Mouse (Mus musculus): ENCODE measurements around the gene Pxdn. TPM values are rescaled to one million over a fixed set of nuclear protein-coding genes. Genes with fewer than 3 reads are reported as not detected.
A peak's percentile ranks its signal among the peaks of the same experiment; 100 is the strongest.

Pxdn gene
- polyA plus RNA-seq (2014; fragmentation: Nextera tagmentation; extraction: Ambion mirVana), result 83.7 and 115 TPM in 2 replicates

DNA sequence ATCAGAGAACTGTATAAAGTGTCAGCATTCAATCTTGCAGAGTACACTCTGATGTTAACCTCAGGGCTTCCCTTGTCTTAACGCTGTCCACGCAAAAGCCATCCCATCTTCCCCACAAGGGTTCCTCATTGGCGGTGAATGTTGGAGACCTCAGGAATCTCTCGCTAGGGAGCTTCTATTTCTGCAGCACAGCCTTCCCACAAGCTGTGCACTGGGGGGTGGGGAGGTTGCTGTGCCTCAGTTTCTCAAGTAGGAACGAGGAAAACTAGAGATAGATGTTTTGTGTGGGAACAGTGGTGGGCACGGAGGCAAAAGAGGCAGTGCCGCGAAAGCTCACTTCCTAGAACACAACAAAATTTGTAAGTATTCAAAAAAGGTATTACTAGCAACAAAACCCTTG lies at the start of gene Pxdn:
TSS of gene Pxdn (plus strand) at position 301 of the 400 bp plus-strand sequence.
- Histone ChIP-seq H3K4me1 (ENCODE audit: control insufficient read depth, insufficient read depth, low read length) (peaks cover 33% of the 10 kb centered on the region), H3K4me2 (peak within 1 kb of the TSS; percentile 81), H3K27me3 (ENCODE audit: control insufficient read depth, insufficient read depth, low read length) (0 out of 2 replicates have a peak, but pooled peaks cover 2% of the 10 kb centered on the region), H3K36me3 (ENCODE audit: control insufficient read depth, insufficient read depth, low read length) (no peaks in the 10 kb centered on the region), H3K9me3 (replicated peaks; ENCODE audit: control insufficient read depth, low read length) (no peaks in the 10 kb centered on the region), H3K4me3 (ENCODE audit: low read depth, low read length) (peak within 1 kb of the TSS; percentile 67), H3K9ac (ENCODE audit: low read depth, low read length) (peak within 1 kb of the TSS; percentile 81), H3K27ac (ENCODE audit: low read depth, low read length) (peak within 1 kb of the TSS; percentile 78)
- no peak for ATAC-seq (replicated peaks; ENCODE audit: insufficient number of reproducible peaks, low FRiP score, low TSS enrichment)
- 33% methylated on average over 8 of the region's 8 CpGs for WGBS (ENCODE audit: insufficient replicate concordance)

DNA sequence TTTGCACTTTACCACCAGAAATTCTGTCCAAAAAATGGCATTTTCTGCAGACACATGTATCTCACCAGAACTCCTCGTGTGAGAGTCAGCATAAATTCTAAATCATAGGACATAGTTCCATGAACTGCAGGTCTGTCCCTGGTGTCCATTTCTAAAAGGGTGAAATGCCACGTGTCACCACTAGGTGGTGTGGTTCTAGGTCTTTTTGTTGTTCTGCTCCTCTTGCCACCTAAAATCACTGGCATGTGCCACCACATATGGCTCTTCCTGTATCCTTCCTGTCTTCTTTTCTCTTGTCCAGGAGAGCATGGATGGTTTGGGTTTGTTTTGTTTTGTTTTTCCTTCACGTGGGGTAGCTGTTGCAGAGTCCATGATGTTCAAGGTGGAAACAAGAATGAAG lies 42.7 kb upstream of the Pxdn start:
- Histone ChIP-seq H3K9me3 (replicated peaks; ENCODE audit: control insufficient read depth, low read length) (no peaks in the 10 kb centered on the region), H3K36me3 (ENCODE audit: control insufficient read depth, insufficient read depth, low read length) (no peaks in the 10 kb centered on the region), H3K9ac (ENCODE audit: low read depth, low read length) (no peak overlapping the region), H3K27me3 (ENCODE audit: control insufficient read depth, insufficient read depth, low read length) (no peaks in the 10 kb centered on the region), H3K4me3 (ENCODE audit: low read depth, low read length) (no peak overlapping the region), H3K27ac (ENCODE audit: low read depth, low read length) (no peak overlapping the region), H3K4me2 (no peak overlapping the region), H3K4me1 (ENCODE audit: control insufficient read depth, insufficient read depth, low read length) (no peaks in the 10 kb centered on the region)
- ATAC-seq (replicated peaks; ENCODE audit: insufficient number of reproducible peaks, low FRiP score, low TSS enrichment), result no peak
- 14% methylated on average over 3 of the region's 3 CpGs for WGBS (ENCODE audit: insufficient replicate concordance)

DNA sequence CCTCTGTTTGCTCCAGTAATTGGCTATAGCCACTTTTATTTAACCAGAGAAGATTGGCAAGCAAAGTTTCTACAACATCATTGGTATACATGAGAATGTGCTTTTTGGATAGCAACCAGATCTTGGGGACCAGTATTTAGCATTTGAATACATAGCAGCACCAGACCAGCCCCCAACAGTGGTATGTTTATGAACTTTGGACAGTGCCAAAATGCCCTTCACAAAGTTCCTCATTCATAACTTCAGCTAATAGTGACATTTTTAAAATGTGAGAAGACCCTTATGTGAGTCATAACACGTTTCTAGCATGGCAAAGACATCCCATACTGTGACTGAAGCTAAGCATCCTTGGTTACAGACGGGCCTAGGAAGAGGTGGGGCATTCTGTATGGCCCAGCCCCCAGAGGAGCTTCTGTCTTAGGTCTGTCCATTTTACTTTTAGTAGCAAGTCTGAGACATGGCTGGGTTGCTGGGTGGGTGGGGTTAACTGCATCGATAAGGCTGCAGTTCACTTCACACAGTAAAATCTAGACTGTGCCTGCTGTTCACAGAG lies 39.8 kb upstream of the Pxdn start:
- Histone ChIP-seq H3K9ac (ENCODE audit: low read depth, low read length) (no peak overlapping the region), H3K36me3 (ENCODE audit: control insufficient read depth, insufficient read depth, low read length) (no peaks in the 10 kb centered on the region), H3K4me1 (ENCODE audit: control insufficient read depth, insufficient read depth, low read length) (no peaks in the 10 kb centered on the region), H3K4me3 (ENCODE audit: low read depth, low read length) (no peak overlapping the region), H3K27ac (ENCODE audit: low read depth, low read length) (no peak overlapping the region), H3K27me3 (ENCODE audit: control insufficient read depth, insufficient read depth, low read length) (no peaks in the 10 kb centered on the region), H3K9me3 (replicated peaks; ENCODE audit: control insufficient read depth, low read length) (no peaks in the 10 kb centered on the region), H3K4me2 (no peak overlapping the region)
- WGBS (ENCODE audit: insufficient replicate concordance), result 83% methylated on average over 3 of the region's 3 CpGs
- no peak for ATAC-seq (replicated peaks; ENCODE audit: insufficient number of reproducible peaks, low FRiP score, low TSS enrichment)

DNA sequence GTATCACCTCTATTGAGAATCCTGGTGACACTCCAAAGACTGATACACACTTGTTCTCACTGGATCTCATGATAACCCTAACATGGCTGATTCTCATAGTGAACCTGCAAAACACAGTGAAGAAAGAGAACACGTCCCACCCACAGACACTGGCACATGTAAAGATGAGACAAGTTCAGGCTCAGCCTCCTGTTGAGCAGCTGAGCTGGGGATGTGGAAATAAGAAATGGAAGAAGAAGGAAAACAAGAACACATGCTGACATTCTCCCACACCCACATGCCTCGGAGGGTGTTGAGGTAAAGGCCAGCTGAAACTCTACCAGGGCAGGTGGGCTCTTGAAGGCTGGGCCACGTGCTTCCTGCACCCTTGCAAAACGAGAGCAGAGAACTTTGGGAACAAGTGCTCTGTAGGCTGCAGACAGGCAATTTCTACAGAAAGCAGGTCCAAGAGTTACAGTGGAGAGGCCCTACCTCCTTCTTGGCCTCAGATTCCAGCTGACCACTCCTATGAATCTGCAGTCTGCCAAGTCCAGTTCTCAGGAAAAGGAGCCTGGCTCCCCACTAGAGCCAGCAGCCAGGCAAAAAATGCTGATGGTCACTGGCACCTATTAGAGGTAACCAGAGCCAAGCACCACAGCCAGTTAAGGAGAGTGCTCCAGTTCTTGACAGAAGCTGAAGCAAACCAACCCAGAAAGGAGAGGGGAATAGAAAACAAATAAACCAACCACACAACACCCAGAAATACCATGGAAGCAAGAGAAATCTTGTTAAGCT lies 33.1 kb upstream of the Pxdn start:
- Histone ChIP-seq H3K27me3 (ENCODE audit: control insufficient read depth, insufficient read depth, low read length) (no peaks in the 10 kb centered on the region), H3K4me3 (ENCODE audit: low read depth, low read length) (no peak overlapping the region), H3K9ac (ENCODE audit: low read depth, low read length) (no peak overlapping the region), H3K9me3 (replicated peaks; ENCODE audit: control insufficient read depth, low read length) (no peaks in the 10 kb centered on the region), H3K4me1 (ENCODE audit: control insufficient read depth, insufficient read depth, low read length) (no peaks in the 10 kb centered on the region), H3K36me3 (ENCODE audit: control insufficient read depth, insufficient read depth, low read length) (no peaks in the 10 kb centered on the region), H3K4me2 (no peak overlapping the region), H3K27ac (ENCODE audit: low read depth, low read length) (no peak overlapping the region)
- WGBS (ENCODE audit: insufficient replicate concordance), result 68% methylated on average over 4 of the region's 4 CpGs
- ATAC-seq (replicated peaks; ENCODE audit: insufficient number of reproducible peaks, low FRiP score, low TSS enrichment), result no peak

DNA sequence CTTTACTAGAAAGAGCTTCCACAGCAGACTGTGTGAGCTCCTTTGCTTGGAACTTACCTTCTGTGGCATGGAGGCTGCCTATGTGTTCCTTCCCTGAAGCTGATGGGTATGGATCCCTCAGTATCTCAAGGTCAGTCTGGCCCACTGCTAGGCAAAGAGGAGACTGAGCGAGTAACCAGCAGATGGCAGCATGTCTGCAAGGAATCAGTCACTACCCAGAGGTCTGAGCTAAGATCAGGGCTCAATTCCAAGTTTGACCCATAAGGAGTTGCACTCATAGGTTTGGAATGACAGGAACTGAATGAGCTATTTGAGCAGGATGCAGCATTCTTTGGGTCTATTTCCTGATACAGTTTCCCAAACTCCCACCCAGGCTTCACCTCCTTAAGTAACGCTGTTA lies 30.4 kb upstream of the Pxdn start:
- Histone ChIP-seq H3K4me2 (no peak overlapping the region), H3K36me3 (ENCODE audit: control insufficient read depth, insufficient read depth, low read length) (no peaks in the 10 kb centered on the region), H3K9me3 (replicated peaks; ENCODE audit: control insufficient read depth, low read length) (no peaks in the 10 kb centered on the region), H3K4me3 (ENCODE audit: low read depth, low read length) (no peak overlapping the region), H3K27me3 (ENCODE audit: control insufficient read depth, insufficient read depth, low read length) (no peaks in the 10 kb centered on the region), H3K27ac (ENCODE audit: low read depth, low read length) (no peak overlapping the region), H3K4me1 (ENCODE audit: control insufficient read depth, insufficient read depth, low read length) (no peaks in the 10 kb centered on the region), H3K9ac (ENCODE audit: low read depth, low read length) (no peak overlapping the region)
- 34% methylated on average over 2 of the region's 2 CpGs for WGBS (ENCODE audit: insufficient replicate concordance)
- no peak; the same call in 1 of the 2 replicates for ATAC-seq (replicated peaks; ENCODE audit: insufficient number of reproducible peaks, low FRiP score, low TSS enrichment)

DNA sequence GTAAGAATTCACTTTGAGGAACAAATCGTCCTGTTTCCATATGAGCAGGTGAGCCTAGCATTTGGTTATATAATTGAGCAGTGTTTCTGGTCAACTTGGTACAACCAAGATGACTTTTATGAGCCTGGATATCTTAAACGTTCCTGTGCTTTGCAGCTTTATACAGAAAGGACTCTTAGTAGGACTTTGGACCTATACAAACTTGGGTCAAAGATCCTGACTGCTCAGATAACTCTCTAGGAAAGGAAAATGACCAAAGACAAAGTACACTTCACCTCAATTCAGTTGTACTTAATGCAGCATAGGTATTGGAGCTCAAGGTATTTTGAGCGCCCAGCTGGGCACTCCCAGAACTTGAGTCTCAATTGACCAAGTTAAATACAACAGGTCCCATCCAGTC lies 21.3 kb upstream of the Pxdn start:
- no peaks in the 10 kb centered on the region for H3K36me3 ChIP-seq (ENCODE audit: control insufficient read depth, insufficient read depth, low read length)
- H3K27ac ChIP-seq (ENCODE audit: low read depth, low read length), result no peak overlapping the region
- ATAC-seq (replicated peaks; ENCODE audit: insufficient number of reproducible peaks, low FRiP score, low TSS enrichment), result no peak
- no peaks in the 10 kb centered on the region for H3K4me1 ChIP-seq (ENCODE audit: control insufficient read depth, insufficient read depth, low read length)
- no peak overlapping the region for H3K4me2 ChIP-seq
- no peak overlapping the region for H3K4me3 ChIP-seq (ENCODE audit: low read depth, low read length)
- no peaks in the 10 kb centered on the region for H3K27me3 ChIP-seq (ENCODE audit: control insufficient read depth, insufficient read depth, low read length)
- WGBS (ENCODE audit: insufficient replicate concordance), result 75% methylated on average over 3 of the region's 3 CpGs
- H3K9ac ChIP-seq (ENCODE audit: low read depth, low read length), result no peak overlapping the region
- no peaks in the 10 kb centered on the region for H3K9me3 ChIP-seq (replicated peaks; ENCODE audit: control insufficient read depth, low read length)

DNA sequence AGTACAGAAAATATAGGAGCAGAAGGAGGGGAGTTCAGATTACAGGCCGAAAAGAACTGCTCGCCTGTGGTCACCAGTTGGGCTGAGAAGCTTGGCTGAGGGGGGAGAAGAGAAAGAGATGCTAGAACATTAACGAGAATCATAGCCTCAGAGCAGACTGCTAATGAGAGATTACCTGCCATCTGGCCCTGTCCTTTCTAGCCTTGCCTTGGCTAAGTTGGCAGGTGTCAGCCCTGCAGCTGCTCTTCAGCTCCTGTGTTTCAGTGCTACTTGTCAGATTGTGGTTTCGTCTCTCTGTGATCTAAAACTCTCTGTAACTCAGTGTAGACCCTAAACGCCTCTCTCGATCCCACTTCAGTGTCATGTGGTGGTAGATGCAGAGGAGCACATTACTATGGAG lies 20.6 kb upstream of the Pxdn start:
- no peak overlapping the region for H3K4me2 ChIP-seq
- H3K9me3 ChIP-seq (replicated peaks; ENCODE audit: control insufficient read depth, low read length), result no peaks in the 10 kb centered on the region
- H3K9ac ChIP-seq (ENCODE audit: low read depth, low read length), result no peak overlapping the region
- ATAC-seq (replicated peaks; ENCODE audit: insufficient number of reproducible peaks, low FRiP score, low TSS enrichment), result no peak
- H3K27ac ChIP-seq (ENCODE audit: low read depth, low read length), result no peak overlapping the region
- 81% methylated on average over 6 of the region's 6 CpGs for WGBS (ENCODE audit: insufficient replicate concordance)
- H3K4me3 ChIP-seq (ENCODE audit: low read depth, low read length), result no peak overlapping the region
- H3K27me3 ChIP-seq (ENCODE audit: control insufficient read depth, insufficient read depth, low read length), result no peaks in the 10 kb centered on the region
- H3K4me1 ChIP-seq (ENCODE audit: control insufficient read depth, insufficient read depth, low read length), result no peaks in the 10 kb centered on the region
- no peaks in the 10 kb centered on the region for H3K36me3 ChIP-seq (ENCODE audit: control insufficient read depth, insufficient read depth, low read length)

DNA sequence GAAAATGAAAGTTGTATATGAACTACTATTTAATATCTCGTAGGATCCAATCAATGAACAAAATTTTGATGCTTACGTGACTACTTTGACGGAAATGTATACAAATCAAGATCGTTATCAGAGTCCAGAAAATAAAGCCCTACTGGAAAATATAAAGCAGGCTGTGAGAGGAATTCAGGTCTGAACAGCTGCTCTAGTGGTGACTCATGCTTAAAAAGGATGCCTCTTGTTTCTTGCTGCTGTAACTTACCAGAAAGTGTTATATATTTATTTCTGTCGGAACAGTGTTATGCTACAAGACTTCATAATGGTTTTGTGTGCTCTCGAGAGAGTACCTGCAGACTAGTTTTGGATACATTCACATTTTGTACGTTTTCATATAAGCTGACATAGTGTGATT lies 17.1 kb upstream of the Pxdn start:
- Histone ChIP-seq H3K4me1 (ENCODE audit: control insufficient read depth, insufficient read depth, low read length) (no peaks in the 10 kb centered on the region), H3K4me3 (ENCODE audit: low read depth, low read length) (no peak overlapping the region), H3K4me2 (no peak overlapping the region), H3K27me3 (ENCODE audit: control insufficient read depth, insufficient read depth, low read length) (no peaks in the 10 kb centered on the region), H3K9ac (ENCODE audit: low read depth, low read length) (no peak overlapping the region), H3K36me3 (ENCODE audit: control insufficient read depth, insufficient read depth, low read length) (no peaks in the 10 kb centered on the region), H3K27ac (ENCODE audit: low read depth, low read length) (no peak overlapping the region), H3K9me3 (replicated peaks; ENCODE audit: control insufficient read depth, low read length) (no peaks in the 10 kb centered on the region)
- 79% methylated on average over 7 of the region's 7 CpGs for WGBS (ENCODE audit: insufficient replicate concordance)
- no peak for ATAC-seq (replicated peaks; ENCODE audit: insufficient number of reproducible peaks, low FRiP score, low TSS enrichment)

DNA sequence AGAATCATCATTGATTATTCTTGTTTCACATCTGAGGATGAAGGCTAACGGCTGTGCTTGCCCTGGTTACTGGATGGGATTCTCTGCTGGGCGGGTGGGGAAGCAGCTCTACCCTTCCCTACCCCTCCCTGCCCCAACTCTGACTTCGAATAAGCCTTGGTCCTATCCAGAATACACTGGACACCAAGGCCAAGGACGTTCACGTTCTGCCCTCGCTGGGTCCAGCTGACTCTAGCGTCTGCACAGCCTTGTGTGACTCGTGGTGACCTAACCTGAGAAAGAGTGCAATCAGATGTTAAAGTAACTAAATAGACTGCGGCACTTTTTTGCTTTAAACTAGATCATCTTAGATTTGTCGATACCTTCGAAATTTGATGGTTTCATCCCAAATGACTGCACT lies 15.9 kb upstream of the Pxdn start:
- Histone ChIP-seq H3K27me3 (ENCODE audit: control insufficient read depth, insufficient read depth, low read length) (peaks cover 2% of the 10 kb centered on the region), H3K9me3 (replicated peaks; ENCODE audit: control insufficient read depth, low read length) (no peaks in the 10 kb centered on the region), H3K4me2 (no peak overlapping the region), H3K36me3 (ENCODE audit: control insufficient read depth, insufficient read depth, low read length) (no peaks in the 10 kb centered on the region), H3K27ac (ENCODE audit: low read depth, low read length) (no peak overlapping the region), H3K4me1 (ENCODE audit: control insufficient read depth, insufficient read depth, low read length) (no peaks in the 10 kb centered on the region), H3K4me3 (ENCODE audit: low read depth, low read length) (no peak overlapping the region), H3K9ac (ENCODE audit: low read depth, low read length) (no peak overlapping the region)
- no peak for ATAC-seq (replicated peaks; ENCODE audit: insufficient number of reproducible peaks, low FRiP score, low TSS enrichment)
- 79% methylated on average over 11 of the region's 11 CpGs for WGBS (ENCODE audit: insufficient replicate concordance)
